Mouse (Mus musculus) B cell, adult (primary cell): ENCODE results near the gene Pramel1. TPM values are rescaled to one million over a fixed set of nuclear protein-coding genes. Genes with fewer than 3 reads are reported as not detected.

Source experiments
- total RNA-seq: library from RNA; stranded (reverse); gene quantifications from 4 replicates; pipeline ENCODE4 v1.2.4, GENCODE M21; 2023; ENCODE audit not compliant: inconsistent age

Pramel1 gene
- not detected in 4 replicates for total RNA-seq

GRCm38 (mm10) chr4:143394181-143394580 lies at the start of gene Pramel1:
Pramel1 (plus strand) TSS chr4:143394428.

GRCm38 (mm10) chr4:143349484-143349906 lies 44.7 kb upstream of the Pramel1 start, which contains the start of gene Lrrc38:
Lrrc38 (plus strand) TSS chr4:143349757.

GRCm38 (mm10) chr4:143412219-143413092 lies 18.2 kb downstream of the Pramel1 start, which contains the start of gene Pramef8:
Pramef8 (plus strand) TSS chr4:143412426.

Other genes starting within 250 kb of the Pramel1 start
- 72.2 to 78.3 TPM (median 77.7 TPM) in 4 replicates for gene Prdm2, start 181.4 kb upstream of the Pramel1 start, total RNA-seq
- not detected in 4 replicates for gene Pdpn, start 94.9 kb upstream of the Pramel1 start, total RNA-seq
- gene Lrrc38, start 44.7 kb upstream of the Pramel1 start, total RNA-seq: not detected in 4 replicates
- gene Pramef8, start 18.0 kb downstream of the Pramel1 start, total RNA-seq: 58.5 to 72.0 TPM (median 67.7 TPM) in 4 replicates
- gene Oog4, start 55.9 kb downstream of the Pramel1 start, total RNA-seq: not detected in 4 replicates
- gene Gm13043, start 116.9 kb downstream of the Pramel1 start, total RNA-seq: not detected in 4 replicates
- gene Gm13040, start 141.5 kb downstream of the Pramel1 start, total RNA-seq: not detected in 4 replicates
- not detected in 4 replicates for gene BC080695, start 157.3 kb downstream of the Pramel1 start, total RNA-seq
- not detected in 4 replicates for gene Gm13057, start 157.3 kb downstream of the Pramel1 start, total RNA-seq
- gene Gm13083, start 220.6 kb downstream of the Pramel1 start, total RNA-seq: not detected in 4 replicates